Comparison of ENCODE assay signal across 11 mouse cellular contexts in the genomic region with DNA sequence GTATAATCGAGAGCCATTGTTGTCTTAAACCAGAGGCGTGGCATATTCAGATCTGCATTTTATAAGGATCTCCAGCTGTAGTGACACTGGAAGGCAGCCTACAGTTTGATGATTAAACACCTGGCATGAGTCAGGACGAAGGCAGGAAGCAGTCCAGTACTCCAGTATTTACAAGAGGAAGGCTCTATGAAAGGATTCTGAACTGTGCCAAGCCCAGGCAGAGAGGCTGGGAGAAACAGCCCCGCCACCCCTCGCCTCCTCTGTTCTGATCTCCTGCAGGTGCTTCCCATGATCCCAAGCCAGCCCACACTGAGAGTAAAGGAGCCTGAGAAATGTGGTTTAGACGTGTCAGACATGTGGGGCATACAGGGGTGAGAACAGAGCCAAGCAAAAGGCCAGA. TPM values are rescaled to one million over a fixed set of nuclear protein-coding genes. Genes with fewer than 3 reads are reported as not detected.
DNase-seq lines count a peak whose midpoint lies in the region; ATAC-seq lines count a peak whose summit lies in the region.
"Had no signal": no experiment of that assay in that cellular context is flagged by ENCODE, and none has a peak within 500 bp of the region (broad histone marks: within the 10 kb centered on the region; RNA-seq: fewer than 3 reads in every experiment).

No protein-coding gene starts in this region.

- no peaks in the 10 kb centered on the region for H3K36me3 ChIP-seq in kidney, embryonic 14.5 days (ENCODE audit: control insufficient read depth, insufficient read depth, low read length)
- H3K36me3 ChIP-seq in stomach, embryonic 14.5 days (ENCODE audit: control insufficient read depth, insufficient read depth, low read length) = no peaks in the 10 kb centered on the region
- H3K36me3 ChIP-seq in liver, embryonic 12.5 days = no peaks in the 10 kb centered on the region
- H3K36me3 ChIP-seq: liver, embryonic 13.5 days had no signal

- no peak overlapping the region for H3K9ac ChIP-seq in kidney, embryonic 14.5 days (ENCODE audit: low read depth, low read length)
- H3K9ac ChIP-seq in stomach, embryonic 14.5 days (replicated peaks; ENCODE audit: low read depth, low read length) = no peak overlapping the region
- H3K9ac ChIP-seq in liver, embryonic 12.5 days = no peak overlapping the region
- H3K9ac ChIP-seq: liver, embryonic 13.5 days had no signal

- peak; percentile 59 for DNase-seq in kidney, adult 11 months
- peak; percentile 36 for DNase-seq in gastrocnemius, postnatal 14 days
- peak; percentile 68 for DNase-seq in kidney, postnatal 14 days
- DNase-seq in embryo, embryonic 11 days = no peak
- DNase-seq in neural tube, embryonic 10.5 days (ENCODE audit: extremely low spot score, low spot score) = no peak
- DNase-seq: cerebellum, postnatal 25 days; liver, embryonic 13.5 days had no signal

- H3K4me2 ChIP-seq in kidney, embryonic 14.5 days (replicated peaks; ENCODE audit: low read depth, low read length) = no peak overlapping the region
- H3K4me2 ChIP-seq in stomach, embryonic 14.5 days (replicated peaks; ENCODE audit: low read depth, low read length) = no peak overlapping the region
- H3K4me2 ChIP-seq in liver, embryonic 12.5 days = no peak overlapping the region
- H3K4me2 ChIP-seq: liver, embryonic 13.5 days had no signal

- intact Hi-C loops in gastrocnemius, postnatal 14 days (cut with DNase I; ENCODE audit: low total_unique reads) = no loop called here

- 58% methylated on average over 6 of the region's 6 CpGs for WGBS in kidney, embryonic 14.5 days
- 22% methylated on average over 6 of the region's 6 CpGs for WGBS in stomach, embryonic 14.5 days
- WGBS in liver, embryonic 12.5 days (ENCODE audit: insufficient replicate concordance) = 54% methylated on average over 6 of the region's 6 CpGs

- H3K4me1 ChIP-seq in kidney, embryonic 14.5 days (ENCODE audit: control insufficient read depth, insufficient read depth, low read length) = 0 out of 2 replicates have a peak, but pooled peaks cover 4% of the 10 kb centered on the region
- peaks cover 14% of the 10 kb centered on the region; the same call in 1 of the 2 replicates for H3K4me1 ChIP-seq in stomach, embryonic 14.5 days (ENCODE audit: control insufficient read depth, insufficient read depth, low read length)
- peaks cover 16% of the 10 kb centered on the region; the same call in 1 of the 2 replicates for H3K4me1 ChIP-seq in liver, embryonic 12.5 days

- H3K27me3 ChIP-seq in kidney, embryonic 14.5 days (ENCODE audit: control insufficient read depth, insufficient read depth, low read length) = no peaks in the 10 kb centered on the region
- no peaks in the 10 kb centered on the region for H3K27me3 ChIP-seq in stomach, embryonic 14.5 days (ENCODE audit: control insufficient read depth, insufficient read depth, low read length)
- H3K27me3 ChIP-seq in liver, embryonic 12.5 days (replicated peaks) = no peaks in the 10 kb centered on the region
- H3K27me3 ChIP-seq: liver, embryonic 13.5 days had no signal

- H3K9me3 ChIP-seq in kidney, embryonic 14.5 days (ENCODE audit: control insufficient read depth, low read length) = no peaks in the 10 kb centered on the region
- H3K9me3 ChIP-seq in stomach, embryonic 14.5 days (ENCODE audit: control insufficient read depth, low read depth, low read length) = no peaks in the 10 kb centered on the region
- peaks cover 7% of the 10 kb centered on the region; the same call in 1 of the 2 replicates for H3K9me3 ChIP-seq in liver, embryonic 12.5 days (replicated peaks)
- H3K9me3 ChIP-seq: liver, embryonic 13.5 days had no signal

- no peak overlapping the region for H3K27ac ChIP-seq in kidney, embryonic 14.5 days (ENCODE audit: low read depth, low read length)
- peak overlapping the region; percentile 40; the same call in 1 of the 2 replicates for H3K27ac ChIP-seq in stomach, embryonic 14.5 days (ENCODE audit: low read length)
- no peak overlapping the region for H3K27ac ChIP-seq in liver, embryonic 12.5 days
- H3K27ac ChIP-seq: liver, embryonic 13.5 days had no signal

- H3K4me3 ChIP-seq in kidney, embryonic 14.5 days (ENCODE audit: low read length) = no peak overlapping the region
- H3K4me3 ChIP-seq in stomach, embryonic 14.5 days (ENCODE audit: low read depth, low read length) = no peak overlapping the region
- no peak overlapping the region for H3K4me3 ChIP-seq in liver, embryonic 12.5 days
- H3K4me3 ChIP-seq: liver, embryonic 13.5 days had no signal

- no peak for ATAC-seq in kidney, embryonic 14.5 days (ENCODE audit: low FRiP score, low TSS enrichment)
- ATAC-seq in stomach, embryonic 14.5 days (ENCODE audit: insufficient number of reproducible peaks, insufficient read depth, low FRiP score, low read depth) = peak; percentile 47; the same call in 1 of the 2 replicates
- no peak for ATAC-seq in liver, embryonic 12.5 days

RNA-seq across cellular contexts. Expression of a gene that starts 3.4 kb away (rescaled TPM):
- 6.1 and 6.3 TPM in 2 replicates for polyA plus RNA-seq in kidney, embryonic 14.5 days (2014; fragmentation: Nextera tagmentation; extraction: Ambion mirVana)
- total RNA-seq in gastrocnemius, postnatal 14 days (2021) = 10 to 100 TPM; 11.7 to 18.5 TPM
- polyA plus RNA-seq in stomach, embryonic 14.5 days (2014; fragmentation: Nextera tagmentation; extraction: Ambion mirVana) = 18.0 and 19.5 TPM in 2 replicates
- polyA plus RNA-seq in liver, embryonic 12.5 days (2016; fragmentation: Nextera tagmentation; extraction: Ambion mirVana) = 4.5 TPM in 2 replicates

RNA-seq across cellular contexts. Expression of a gene that starts 49.5 kb away (rescaled TPM):
- not detected in 2 replicates for polyA plus RNA-seq in kidney, embryonic 14.5 days (2014; fragmentation: Nextera tagmentation; extraction: Ambion mirVana)
- total RNA-seq in gastrocnemius, postnatal 14 days (2021) = not detected
- polyA plus RNA-seq in stomach, embryonic 14.5 days (2014; fragmentation: Nextera tagmentation; extraction: Ambion mirVana) = not detected in 2 replicates
- polyA plus RNA-seq in liver, embryonic 12.5 days (2016; fragmentation: Nextera tagmentation; extraction: Ambion mirVana) = not detected in 2 replicates
- polyA plus RNA-seq: heart, embryonic 14.5 days; liver, embryonic 13.5 days had no signal

Comparison
In these comparisons a context has a peak if more than half of its experiments do, and no peak if none do; other contexts are left out.
1. DNase-seq: peak in kidney, adult 11 months (single experiment), gastrocnemius, postnatal 14 days (single experiment) and kidney, postnatal 14 days (single experiment); none in embryo, embryonic 11 days (single experiment) and neural tube, embryonic 10.5 days (single experiment).